Mouse (Mus musculus) heart, postnatal 0 days (tissue): ENCODE measurements around the gene Strn3.

Experiments used
- CTCF ChIP-seq: IDR thresholded peaks from 2 replicates; pipeline ENCODE4 v1.5.1; 2016; ENCODE audit warnings: antibody characterized with exemption, control low read depth, low read depth
- EP300 ChIP-seq: IDR thresholded peaks from 2 replicates; pipeline ENCODE4 v1.6.1; 2016; ENCODE audit warnings: antibody characterized with exemption, low read depth

DNA sequence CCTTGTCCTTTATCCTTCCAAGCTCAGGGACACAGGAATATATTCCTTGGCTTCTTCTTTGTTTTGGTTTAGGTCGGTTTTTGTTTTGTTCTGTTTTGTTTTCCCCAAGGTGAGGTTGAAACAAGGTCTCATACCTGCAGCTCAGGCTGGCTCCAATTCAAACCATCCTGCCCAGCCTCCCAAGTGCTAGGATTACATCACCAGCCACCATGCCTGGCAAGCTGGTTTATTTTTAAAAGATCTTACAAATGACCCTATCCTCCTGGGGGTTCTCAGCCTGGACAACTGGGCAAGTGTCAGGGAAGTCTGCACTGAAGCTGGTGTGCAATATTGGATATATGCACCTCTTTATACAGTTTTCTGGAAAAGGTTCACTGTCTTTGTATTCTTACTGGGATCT is 21.0 kb upstream of the Strn3 start:
- TF ChIP-seq CTCF (no peak), EP300 (no peak)
